Comparison of ENCODE assay signal across 9 mouse cellular contexts in the genomic region with DNA sequence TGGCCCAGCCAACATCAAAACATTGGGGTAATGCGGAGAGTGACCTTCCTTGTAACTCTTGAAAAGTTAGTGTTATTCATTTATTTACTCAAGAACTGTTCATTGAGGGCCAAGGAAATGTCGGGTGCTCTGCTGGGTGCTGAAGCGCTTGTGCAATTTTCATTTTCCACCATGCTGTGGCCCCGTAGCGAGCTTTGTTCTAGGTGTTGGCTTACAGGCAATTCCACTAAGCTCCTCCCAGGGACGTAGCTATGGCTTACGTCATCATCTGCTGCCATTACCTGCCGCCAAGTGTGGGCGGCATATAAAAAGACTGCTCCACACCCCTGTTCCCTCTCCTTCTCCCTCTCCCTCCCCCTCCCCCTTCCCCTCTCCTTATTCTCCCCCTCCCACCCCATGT. TPM values are rescaled to one million over a fixed set of nuclear protein-coding genes. Genes with fewer than 3 reads are reported as not detected.
DNase-seq lines count a peak whose midpoint lies in the region; ATAC-seq lines count a peak whose summit lies in the region.
"Had no signal": no experiment of that assay in that cellular context is flagged by ENCODE, and none has a peak within 500 bp of the region (broad histone marks: within the 10 kb centered on the region; RNA-seq: fewer than 3 reads in every experiment).

No protein-coding gene starts in this region.

- H3K27me3 ChIP-seq in heart, embryonic 12.5 days (replicated peaks): no peaks in the 10 kb centered on the region
- no peaks in the 10 kb centered on the region for H3K27me3 ChIP-seq in intestine, embryonic 16.5 days (replicated peaks; ENCODE audit: control insufficient read depth, insufficient read depth, low read length)
- H3K27me3 ChIP-seq in midbrain, embryonic 12.5 days: peaks cover 12% of the 10 kb centered on the region

- no peak overlapping the region for H3K9ac ChIP-seq in heart, embryonic 12.5 days
- H3K9ac ChIP-seq in intestine, embryonic 16.5 days (ENCODE audit: low read depth, low read length): no peak overlapping the region; the same call in 1 of the 2 replicates
- no peak overlapping the region for H3K9ac ChIP-seq in midbrain, embryonic 12.5 days (replicated peaks)

- peaks cover 54% of the 10 kb centered on the region for H3K4me1 ChIP-seq in heart, embryonic 12.5 days (replicated peaks)
- H3K4me1 ChIP-seq in intestine, embryonic 16.5 days (ENCODE audit: control insufficient read depth, insufficient read depth, low read length): peaks cover 32% of the 10 kb centered on the region
- H3K4me1 ChIP-seq in midbrain, embryonic 12.5 days: peaks cover 29% of the 10 kb centered on the region

- intact Hi-C loops in heart, postnatal 10 days (cut with DNase I): no loop called here

- H3K9me3 ChIP-seq in heart, embryonic 12.5 days (replicated peaks): no peaks in the 10 kb centered on the region
- H3K9me3 ChIP-seq in intestine, embryonic 16.5 days (ENCODE audit: control insufficient read depth, low read length): no peaks in the 10 kb centered on the region
- H3K9me3 ChIP-seq in midbrain, embryonic 12.5 days: no peaks in the 10 kb centered on the region

- 0 out of 2 replicates have a peak, but pooled peaks have one; percentile 30 for ATAC-seq in heart, embryonic 12.5 days (ENCODE audit: insufficient number of reproducible peaks, low FRiP score)
- peak; percentile 81 for ATAC-seq in intestine, embryonic 16.5 days
- no peak for ATAC-seq in midbrain, embryonic 12.5 days (ENCODE audit: low FRiP score, low read depth)

- 27% methylated on average over 9 of the region's 9 CpGs for WGBS in heart, embryonic 12.5 days
- 18% methylated on average over 9 of the region's 9 CpGs for WGBS in intestine, embryonic 16.5 days
- 19% methylated on average over 9 of the region's 9 CpGs for WGBS in midbrain, embryonic 12.5 days

- H3K36me3 ChIP-seq in heart, embryonic 12.5 days: no peaks in the 10 kb centered on the region
- no peaks in the 10 kb centered on the region for H3K36me3 ChIP-seq in intestine, embryonic 16.5 days (ENCODE audit: control insufficient read depth, insufficient read depth, low read length)
- no peaks in the 10 kb centered on the region for H3K36me3 ChIP-seq in midbrain, embryonic 12.5 days

- no peak for DNase-seq in heart, postnatal 10 days
- DNase-seq in embryo, embryonic 11 days: peak; percentile 67
- DNase-seq in adipocyte (ENCODE audit: low spot score): no peak
- DNase-seq in thymus, postnatal 4 days: no peak
- no peak for DNase-seq in ovary, postnatal 14 days (ENCODE audit: low spot score)

- peak overlapping the region; percentile 60 for H3K4me2 ChIP-seq in heart, embryonic 12.5 days
- H3K4me2 ChIP-seq in intestine, embryonic 16.5 days (ENCODE audit: low read depth, low read length): peak overlapping the region; percentile 41
- peak overlapping the region; percentile 42 for H3K4me2 ChIP-seq in midbrain, embryonic 12.5 days (replicated peaks)

- H3K4me3 ChIP-seq in heart, embryonic 12.5 days: peak overlapping the region; percentile 12; the same call in 1 of the 2 replicates
- peak overlapping the region; percentile 9 for H3K4me3 ChIP-seq in intestine, embryonic 16.5 days (ENCODE audit: low read length)
- peak overlapping the region; percentile 9; the same call in 1 of the 2 replicates for H3K4me3 ChIP-seq in midbrain, embryonic 12.5 days

- H3K27ac ChIP-seq in heart, embryonic 12.5 days (ENCODE audit: poor library complexity, severe bottlenecking): peak overlapping the region; percentile 29; the same call in 1 of the 2 replicates
- no peak overlapping the region for H3K27ac ChIP-seq in intestine, embryonic 16.5 days (ENCODE audit: low read length)
- no peak overlapping the region for H3K27ac ChIP-seq in midbrain, embryonic 12.5 days (replicated peaks)

RNA-seq across cellular contexts. Expression of a gene that starts 29.2 kb away (rescaled TPM):
- 32.0 and 33.8 TPM in 2 replicates for polyA plus RNA-seq in heart, embryonic 12.5 days (2016; fragmentation: Nextera tagmentation; extraction: Ambion mirVana)
- total RNA-seq in heart, postnatal 10 days (2021): 10 to 100 TPM; 11.1 to 15.7 TPM
- polyA plus RNA-seq in intestine, embryonic 16.5 days (2015; fragmentation: Nextera tagmentation; extraction: Ambion mirVana): 9.4 and 9.8 TPM in 2 replicates
- 34.7 and 37.9 TPM in 2 replicates for polyA plus RNA-seq in midbrain, embryonic 12.5 days (2016; fragmentation: Nextera tagmentation; extraction: Ambion mirVana)

RNA-seq across cellular contexts. Expression of a gene that starts 30.1 kb away (rescaled TPM):
- 1.6 and 2.0 TPM in 2 replicates for polyA plus RNA-seq in heart, embryonic 12.5 days (2016; fragmentation: Nextera tagmentation; extraction: Ambion mirVana)
- under 1 TPM in 1 of 2 experiments, not detected in 1; 0.05 TPM for total RNA-seq in heart, postnatal 10 days (2021)
- polyA plus RNA-seq in intestine, embryonic 16.5 days (2015; fragmentation: Nextera tagmentation; extraction: Ambion mirVana): 0.24 and 0.65 TPM in 2 replicates
- 0.31 and 0.47 TPM in 2 replicates for polyA plus RNA-seq in midbrain, embryonic 12.5 days (2016; fragmentation: Nextera tagmentation; extraction: Ambion mirVana)
- total RNA-seq: CH12.LX had no signal

RNA-seq across cellular contexts. Expression of a gene that starts 54.1 kb away (rescaled TPM):
- 10.9 and 11.6 TPM in 2 replicates for polyA plus RNA-seq in heart, embryonic 12.5 days (2016; fragmentation: Nextera tagmentation; extraction: Ambion mirVana)
- 1 to 10 TPM; 1.7 to 2.8 TPM for total RNA-seq in heart, postnatal 10 days (2021)
- polyA plus RNA-seq in intestine, embryonic 16.5 days (2015; fragmentation: Nextera tagmentation; extraction: Ambion mirVana): 14.9 and 15.8 TPM in 2 replicates
- polyA plus RNA-seq in midbrain, embryonic 12.5 days (2016; fragmentation: Nextera tagmentation; extraction: Ambion mirVana): 8.3 and 10.5 TPM in 2 replicates
